ENCODE assay signal across 11 mouse cellular contexts in the genomic region with DNA sequence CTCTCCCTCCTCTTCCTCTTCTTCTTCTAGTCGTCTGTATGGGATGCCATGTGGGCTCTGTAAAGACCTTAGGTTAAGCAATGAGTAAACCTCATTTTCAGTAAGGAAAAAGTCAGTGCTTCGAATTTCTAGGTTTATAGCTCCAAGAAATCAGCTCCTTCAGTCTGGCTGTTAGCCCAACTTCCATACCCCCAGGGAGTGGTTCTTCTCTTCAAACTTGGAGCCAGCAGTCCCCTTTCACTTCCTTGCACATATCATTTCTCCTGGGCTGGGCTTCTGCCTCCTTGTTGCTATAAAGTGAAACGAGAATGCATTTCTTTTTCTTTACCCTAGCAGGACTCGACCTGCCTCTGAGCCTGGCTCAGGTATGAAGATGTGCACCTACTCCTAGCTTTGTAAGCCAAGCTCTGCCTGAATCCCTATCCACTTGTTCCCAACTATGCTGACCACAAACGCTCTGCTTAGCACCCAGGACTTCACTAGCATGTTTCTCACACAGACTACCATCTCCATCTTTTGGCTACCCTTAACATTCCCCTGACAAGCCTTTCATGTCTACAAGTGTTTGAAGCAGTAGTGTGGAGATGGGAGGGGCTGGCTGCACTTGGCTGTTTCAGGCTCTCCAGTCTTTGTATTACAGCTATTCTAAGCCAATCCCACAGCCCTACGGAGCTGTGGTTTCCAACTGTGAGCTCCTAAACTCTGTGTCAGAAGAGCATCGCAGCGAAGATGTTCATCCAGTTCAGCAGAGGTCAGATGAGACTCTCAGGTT.
DNase-seq lines count a peak whose midpoint lies in the region; ATAC-seq and TF ChIP-seq lines count a peak whose summit lies in the region.
"Had no signal": no experiment of that assay in that cellular context is flagged by ENCODE, and none has a peak within 500 bp of the region (broad histone marks: within the 10 kb centered on the region; RNA-seq: fewer than 3 reads in every experiment).

No protein-coding gene starts in this region.

- peaks cover 15% of the 10 kb centered on the region for H3K27me3 ChIP-seq in heart, embryonic 10.5 days (ENCODE audit: insufficient read depth, poor library complexity, severe bottlenecking)
- H3K27me3 ChIP-seq in C2C12 (ENCODE audit: control insufficient read depth, insufficient read depth, insufficient read length): no peaks in the 10 kb centered on the region
- H3K27me3 ChIP-seq in embryonic facial prominence, embryonic 15.5 days: no peaks in the 10 kb centered on the region
- no peaks in the 10 kb centered on the region for H3K27me3 ChIP-seq in limb, embryonic 14.5 days (ENCODE audit: control insufficient read depth, insufficient read depth, low read length)
- peaks cover 6% of the 10 kb centered on the region; the same call in 1 of the 2 replicates for H3K27me3 ChIP-seq in midbrain, embryonic 13.5 days
- H3K27me3 ChIP-seq in forebrain, embryonic 15.5 days: no peaks in the 10 kb centered on the region
- H3K27me3 ChIP-seq: CH12.LX had no signal

- no peak overlapping the region for H3K27ac ChIP-seq in heart, embryonic 10.5 days
- peak overlapping the region; percentile 34 for H3K27ac ChIP-seq in embryonic facial prominence, embryonic 15.5 days (replicated peaks)
- peak overlapping the region; percentile 82 for H3K27ac ChIP-seq in limb, embryonic 14.5 days (replicated peaks; ENCODE audit: low read depth, low read length)
- no peak overlapping the region for H3K27ac ChIP-seq in midbrain, embryonic 13.5 days
- H3K27ac ChIP-seq in forebrain, embryonic 15.5 days (replicated peaks): no peak overlapping the region

- peak; percentile 33 for DNase-seq in heart, adult 8-10 months (ENCODE audit: low spot score)
- no peak for DNase-seq in heart, embryonic 10.5 days (ENCODE audit: low spot score)
- peak; percentile 65 for DNase-seq in limb, embryonic 14.5 days (ENCODE audit: low spot score)
- DNase-seq: forebrain, postnatal 0 days; retina, postnatal 1 day had no signal

- H3K4me3 ChIP-seq in heart, embryonic 10.5 days: no peak overlapping the region
- peak overlapping the region; percentile 14 for H3K4me3 ChIP-seq in C2C12 (ENCODE audit: insufficient read depth, poor library complexity, severe bottlenecking)
- H3K4me3 ChIP-seq in embryonic facial prominence, embryonic 15.5 days (replicated peaks): no peak overlapping the region
- H3K4me3 ChIP-seq in limb, embryonic 14.5 days (replicated peaks; ENCODE audit: low read length): no peak overlapping the region
- H3K4me3 ChIP-seq in midbrain, embryonic 13.5 days (replicated peaks): no peak overlapping the region
- H3K4me3 ChIP-seq in forebrain, embryonic 15.5 days: no peak overlapping the region

- 67% methylated on average over 8 of the region's 8 CpGs for WGBS in heart, embryonic 10.5 days
- WGBS in embryonic facial prominence, embryonic 15.5 days: 37% methylated on average over 8 of the region's 8 CpGs
- 38% methylated on average over 8 of the region's 8 CpGs for WGBS in limb, embryonic 14.5 days
- WGBS in midbrain, embryonic 13.5 days: 61% methylated on average over 8 of the region's 8 CpGs
- WGBS in forebrain, embryonic 15.5 days: 65% methylated on average over 8 of the region's 8 CpGs

- H3ac ChIP-seq in C2C12 (ENCODE audit: control insufficient read depth, insufficient read length, low read depth): peak overlapping the region; percentile 14

- no peaks in the 10 kb centered on the region for H3K36me3 ChIP-seq in heart, embryonic 10.5 days
- no peaks in the 10 kb centered on the region for H3K36me3 ChIP-seq in C2C12 (ENCODE audit: control insufficient read depth, insufficient read depth)
- no peaks in the 10 kb centered on the region for H3K36me3 ChIP-seq in embryonic facial prominence, embryonic 15.5 days
- no peaks in the 10 kb centered on the region for H3K36me3 ChIP-seq in limb, embryonic 14.5 days (ENCODE audit: control insufficient read depth, insufficient read depth, low read length)
- no peaks in the 10 kb centered on the region for H3K36me3 ChIP-seq in midbrain, embryonic 13.5 days
- H3K36me3 ChIP-seq in forebrain, embryonic 15.5 days: no peaks in the 10 kb centered on the region

- no peaks in the 10 kb centered on the region for H3K9me3 ChIP-seq in heart, embryonic 10.5 days
- no peaks in the 10 kb centered on the region for H3K9me3 ChIP-seq in embryonic facial prominence, embryonic 15.5 days (replicated peaks)
- no peaks in the 10 kb centered on the region for H3K9me3 ChIP-seq in limb, embryonic 14.5 days (ENCODE audit: control insufficient read depth, low read length)
- no peaks in the 10 kb centered on the region for H3K9me3 ChIP-seq in midbrain, embryonic 13.5 days
- H3K9me3 ChIP-seq in forebrain, embryonic 15.5 days: no peaks in the 10 kb centered on the region

- no peaks in the 10 kb centered on the region for H3K79me3 ChIP-seq in C2C12 (ENCODE audit: low read depth)

- H3K9ac ChIP-seq in embryonic facial prominence, embryonic 15.5 days: no peak overlapping the region
- no peak overlapping the region for H3K9ac ChIP-seq in limb, embryonic 14.5 days (ENCODE audit: low read depth, low read length, severe bottlenecking)
- H3K9ac ChIP-seq in midbrain, embryonic 13.5 days (replicated peaks): no peak overlapping the region
- H3K9ac ChIP-seq in forebrain, embryonic 15.5 days (replicated peaks): no peak overlapping the region
- H3K9ac ChIP-seq: forebrain, postnatal 0 days had no signal

- peaks cover 13% of the 10 kb centered on the region for H3K4me1 ChIP-seq in heart, embryonic 10.5 days
- peaks cover 18% of the 10 kb centered on the region for H3K4me1 ChIP-seq in embryonic facial prominence, embryonic 15.5 days
- H3K4me1 ChIP-seq in limb, embryonic 14.5 days (ENCODE audit: control insufficient read depth, insufficient read depth, low read length): peaks cover 41% of the 10 kb centered on the region
- H3K4me1 ChIP-seq in midbrain, embryonic 13.5 days (replicated peaks): no peaks in the 10 kb centered on the region
- H3K4me1 ChIP-seq in forebrain, embryonic 15.5 days: peaks cover 10% of the 10 kb centered on the region

- no peak for TF ChIP-seq CTCF in C2C12 (IDR thresholded peaks at IDR 0.05; ENCODE audit: control insufficient read depth, insufficient read depth, insufficient read length)

- H3K79me2 ChIP-seq in C2C12 (ENCODE audit: control insufficient read depth, insufficient read depth): no peaks in the 10 kb centered on the region

- TF ChIP-seq POLR2A in limb, embryonic 14.5 days (IDR thresholded peaks at IDR 0.05; ENCODE audit: borderline replicate concordance, extremely low read depth, insufficient read depth, insufficient read length): no peak

- H3K4me2 ChIP-seq in embryonic facial prominence, embryonic 15.5 days (replicated peaks): 0 out of 2 replicates have a peak overlapping the region, but pooled peaks have one; percentile 10
- H3K4me2 ChIP-seq in limb, embryonic 14.5 days (replicated peaks; ENCODE audit: low read depth, low read length, severe bottlenecking): no peak overlapping the region; the same call in 1 of the 2 replicates
- H3K4me2 ChIP-seq in midbrain, embryonic 13.5 days (replicated peaks): no peak overlapping the region
- no peak overlapping the region for H3K4me2 ChIP-seq in forebrain, embryonic 15.5 days (replicated peaks)

- no peak for ATAC-seq in embryonic facial prominence, embryonic 15.5 days (ENCODE audit: insufficient number of reproducible peaks, low FRiP score, low TSS enrichment, low read depth)
- no peak for ATAC-seq in limb, embryonic 14.5 days (ENCODE audit: low FRiP score, low read depth)
- no peak for ATAC-seq in megakaryocyte, adult 5-6 weeks (ENCODE audit: poor library complexity, severe bottlenecking)
- no peak for ATAC-seq in midbrain, embryonic 13.5 days
- no peak for ATAC-seq in forebrain, embryonic 15.5 days (replicated peaks)
- ATAC-seq: forebrain, postnatal 0 days had no signal

TF ChIP-seq in C2C12, 6 proteins besides CTCF, POLR2A, EP300 and RAD21:
- no peak for TF ChIP-seq MAX (IDR thresholded peaks at IDR 0.05)
- TF ChIP-seq CEBPB (IDR thresholded peaks at IDR 0.05; ENCODE audit: low read depth): no peak
- TF ChIP-seq USF1 (IDR thresholded peaks at IDR 0.05; ENCODE audit: low read depth): no peak
- no peak for TF ChIP-seq FOSL1 (IDR thresholded peaks at IDR 0.05; ENCODE audit: insufficient read depth, low read length, poor library complexity, severe bottlenecking)
- no peak for TF ChIP-seq MYOG (IDR thresholded peaks at IDR 0.05; ENCODE audit: control insufficient read depth, extremely low read depth, insufficient read length)
- TF ChIP-seq MYOD1 (IDR thresholded peaks at IDR 0.05; ENCODE audit: control insufficient read depth, insufficient read length, low read depth): no peak

Comparison
In these comparisons a context has a peak if more than half of its experiments do, and no peak if none do; other contexts are left out.
1. H3K27ac ChIP-seq: peak in embryonic facial prominence, embryonic 15.5 days (single experiment) and limb, embryonic 14.5 days (single experiment); none in heart, embryonic 10.5 days (single experiment), midbrain, embryonic 13.5 days (single experiment) and forebrain, embryonic 15.5 days (single experiment).